ENCODE assay signal across 29 mouse cellular contexts in genomic region chr2:100977202-100977601, GRCm38 (mm10).
A peak's percentile ranks its signal among the peaks of the same experiment; 100 is the strongest.
DNase-seq lines count a peak whose midpoint lies in the region; ATAC-seq and TF ChIP-seq lines count a peak whose summit lies in the region.
"Had no signal": no experiment of that assay in that cellular context is flagged by ENCODE, and none has a peak within 500 bp of the region (broad histone marks: within the 10 kb centered on the region; RNA-seq: fewer than 3 reads in every experiment).

No protein-coding gene starts in this region.

- no peak overlapping the region for H3K4me2 ChIP-seq in intestine, embryonic 15.5 days (replicated peaks)
- no peak overlapping the region for H3K4me2 ChIP-seq in intestine, postnatal 0 days (replicated peaks; ENCODE audit: low read depth)
- no peak overlapping the region for H3K4me2 ChIP-seq in kidney, embryonic 15.5 days
- H3K4me2 ChIP-seq in kidney, postnatal 0 days (ENCODE audit: low read length), result no peak overlapping the region
- H3K4me2 ChIP-seq: embryonic facial prominence, embryonic 13.5 days; embryonic facial prominence, embryonic 15.5 days; forebrain, embryonic 12.5 days had no signal

- no peaks in the 10 kb centered on the region for H3K27me3 ChIP-seq in intestine, embryonic 15.5 days (replicated peaks)
- H3K27me3 ChIP-seq in intestine, postnatal 0 days (replicated peaks; ENCODE audit: control insufficient read depth, insufficient read depth, low read length), result no peaks in the 10 kb centered on the region
- H3K27me3 ChIP-seq in kidney, embryonic 15.5 days, result no peaks in the 10 kb centered on the region
- H3K27me3 ChIP-seq in kidney, postnatal 0 days (ENCODE audit: insufficient read depth, low read length), result no peaks in the 10 kb centered on the region
- H3K27me3 ChIP-seq: CH12.LX; embryonic facial prominence, embryonic 13.5 days; embryonic facial prominence, embryonic 15.5 days; forebrain, embryonic 12.5 days; Patski had no signal

- H3K4me1 ChIP-seq in intestine, embryonic 15.5 days (replicated peaks), result no peaks in the 10 kb centered on the region
- 0 out of 2 replicates have a peak, but pooled peaks cover 2% of the 10 kb centered on the region for H3K4me1 ChIP-seq in intestine, postnatal 0 days (replicated peaks; ENCODE audit: control insufficient read depth, insufficient read depth, low read length)
- no peaks in the 10 kb centered on the region for H3K4me1 ChIP-seq in kidney, embryonic 15.5 days
- no peaks in the 10 kb centered on the region for H3K4me1 ChIP-seq in kidney, postnatal 0 days (replicated peaks; ENCODE audit: insufficient read depth, low read length)
- H3K4me1 ChIP-seq: embryonic facial prominence, embryonic 13.5 days; embryonic facial prominence, embryonic 15.5 days; forebrain, embryonic 10.5 days; forebrain, embryonic 12.5 days had no signal

- peak; percentile 3 for DNase-seq in kidney, adult 9 months
- DNase-seq in kidney, postnatal 36 days, result no peak
- no peak for DNase-seq in kidney, adult 11 months
- DNase-seq in kidney, postnatal 0 days (ENCODE audit: low spot score), result peak; percentile 44
- DNase-seq in kidney, adult 8-10 months, result no peak
- DNase-seq: adrenal gland, adult 8-10 months; adrenal gland, postnatal 14 days; adrenal gland, postnatal 36 days; B cell, adult 2 months; cerebellum, adult 11-12 months; cerebellum, adult 2 months; cerebellum, adult 9-10 months; cerebellum, postnatal 14 days; cerebellum, postnatal 36 days; embryo, embryonic 11 days had no signal

- H3K4me3 ChIP-seq in intestine, embryonic 15.5 days (replicated peaks), result no peak overlapping the region
- no peak overlapping the region for H3K4me3 ChIP-seq in intestine, postnatal 0 days (ENCODE audit: low read depth, low read length)
- H3K4me3 ChIP-seq in kidney, embryonic 15.5 days (replicated peaks), result no peak overlapping the region
- H3K4me3 ChIP-seq in kidney, postnatal 0 days (replicated peaks; ENCODE audit: low read depth, low read length), result no peak overlapping the region
- H3K4me3 ChIP-seq: embryonic facial prominence, embryonic 13.5 days; embryonic facial prominence, embryonic 15.5 days; erythroblast, embryonic 14.5 days; forebrain, embryonic 10.5 days; forebrain, embryonic 12.5 days had no signal

- no peak for TF ChIP-seq CTCF in intestine, postnatal 0 days (IDR thresholded peaks at IDR 0.05; ENCODE audit: low read depth)
- no peak for TF ChIP-seq CTCF in kidney, postnatal 0 days (IDR thresholded peaks at IDR 0.05; ENCODE audit: low read depth)

- H3K9ac ChIP-seq in intestine, embryonic 15.5 days, result no peak overlapping the region
- H3K9ac ChIP-seq in intestine, postnatal 0 days (ENCODE audit: low read depth, low read length), result no peak overlapping the region
- H3K9ac ChIP-seq in kidney, embryonic 15.5 days, result no peak overlapping the region
- no peak overlapping the region for H3K9ac ChIP-seq in kidney, postnatal 0 days (ENCODE audit: low read depth, low read length)
- H3K9ac ChIP-seq: embryonic facial prominence, embryonic 13.5 days; embryonic facial prominence, embryonic 15.5 days; forebrain, embryonic 12.5 days had no signal

- peak; percentile 89 for ATAC-seq in intestine, embryonic 15.5 days
- ATAC-seq in intestine, postnatal 0 days, result no peak
- peak; percentile 95 for ATAC-seq in kidney, embryonic 15.5 days (replicated peaks; ENCODE audit: low FRiP score)
- peak; percentile 87 for ATAC-seq in kidney, postnatal 0 days (replicated peaks; ENCODE audit: low FRiP score, low read depth)
- ATAC-seq: activated CD4-positive, CD25-positive, alpha-beta regulatory T cell, adult 4 months; CD4-positive, CD25-positive, alpha-beta regulatory T cell, adult 4 months; forebrain, embryonic 14.5 days; Patski had no signal

- H3K36me3 ChIP-seq in intestine, embryonic 15.5 days, result no peaks in the 10 kb centered on the region
- H3K36me3 ChIP-seq in intestine, postnatal 0 days (ENCODE audit: control insufficient read depth, insufficient read depth), result no peaks in the 10 kb centered on the region
- no peaks in the 10 kb centered on the region for H3K36me3 ChIP-seq in kidney, embryonic 15.5 days
- no peaks in the 10 kb centered on the region for H3K36me3 ChIP-seq in kidney, postnatal 0 days (ENCODE audit: insufficient read depth, low read length)
- H3K36me3 ChIP-seq: embryonic facial prominence, embryonic 13.5 days; embryonic facial prominence, embryonic 15.5 days; forebrain, embryonic 10.5 days; forebrain, embryonic 12.5 days; G1E had no signal

- no peaks in the 10 kb centered on the region for H3K9me3 ChIP-seq in intestine, embryonic 15.5 days
- no peaks in the 10 kb centered on the region for H3K9me3 ChIP-seq in intestine, postnatal 0 days (ENCODE audit: control insufficient read depth)
- no peaks in the 10 kb centered on the region for H3K9me3 ChIP-seq in kidney, embryonic 15.5 days (replicated peaks)
- H3K9me3 ChIP-seq in kidney, postnatal 0 days (replicated peaks; ENCODE audit: low read length), result no peaks in the 10 kb centered on the region
- H3K9me3 ChIP-seq: embryonic facial prominence, embryonic 13.5 days; embryonic facial prominence, embryonic 15.5 days; forebrain, embryonic 10.5 days; forebrain, embryonic 12.5 days had no signal

- H3K27ac ChIP-seq in intestine, embryonic 15.5 days, result no peak overlapping the region
- no peak overlapping the region for H3K27ac ChIP-seq in intestine, postnatal 0 days (ENCODE audit: low read depth, low read length)
- no peak overlapping the region for H3K27ac ChIP-seq in kidney, embryonic 15.5 days
- no peak overlapping the region for H3K27ac ChIP-seq in kidney, postnatal 0 days
- H3K27ac ChIP-seq: embryonic facial prominence, embryonic 13.5 days; embryonic facial prominence, embryonic 15.5 days; forebrain, embryonic 10.5 days; forebrain, embryonic 12.5 days had no signal

Comparison
In these comparisons a context has a peak if more than half of its experiments do, and no peak if none do; other contexts are left out.
1. DNase-seq: peak in kidney, adult 9 months (single experiment) and kidney, postnatal 0 days (single experiment); none in kidney, postnatal 36 days (0 of 2), kidney, adult 11 months (single experiment) and kidney, adult 8-10 months (0 of 2).